Mouse (Mus musculus) effector memory CD4-positive, alpha-beta T cell, adult 7 months (primary cell): Measurements from ENCODE around the gene Sprr2d. TPM values are rescaled to one million over a fixed set of nuclear protein-coding genes. Genes with fewer than 3 reads are reported as not detected.

Experiments used
- polyA plus RNA-seq: library from polyadenylated mRNA; unstranded; fragments of 100-300 nt; shearing (Covaris generic); gene quantifications from one replicate; pipeline ENCODE4 v1.2.1, GENCODE M21; 2017

Sprr2d gene
- polyA plus RNA-seq: not detected

GRCm38 (mm10) chr3:92338840-92339239 lies at the start of gene Sprr2d:
TSS of gene Sprr2d (plus strand) at chr3:92339140.

DNA sequence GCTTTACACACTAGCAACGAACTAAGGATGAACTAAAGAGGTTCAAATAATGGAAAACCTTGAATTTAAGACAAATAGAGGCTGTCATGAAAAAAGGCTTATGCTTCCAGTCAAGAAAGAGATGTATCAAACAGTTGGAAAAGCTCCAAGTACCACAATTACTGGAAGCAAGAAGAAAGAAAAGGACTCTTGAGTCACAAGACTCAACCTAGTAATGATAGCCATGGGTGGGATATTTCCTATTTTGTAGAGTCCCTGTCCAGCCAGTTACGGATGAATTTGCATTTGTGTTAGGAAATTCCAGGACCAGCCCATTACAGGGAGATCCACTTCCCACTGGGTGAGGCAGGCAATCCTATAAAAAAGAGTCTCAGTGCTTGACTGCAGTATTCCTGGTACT lies 22.6 kb upstream of the Sprr2d start, which contains the start of gene Sprr2b:
Gene Sprr2b (plus strand): TSS at position 301 of the 400 bp plus-strand sequence.

DNA sequence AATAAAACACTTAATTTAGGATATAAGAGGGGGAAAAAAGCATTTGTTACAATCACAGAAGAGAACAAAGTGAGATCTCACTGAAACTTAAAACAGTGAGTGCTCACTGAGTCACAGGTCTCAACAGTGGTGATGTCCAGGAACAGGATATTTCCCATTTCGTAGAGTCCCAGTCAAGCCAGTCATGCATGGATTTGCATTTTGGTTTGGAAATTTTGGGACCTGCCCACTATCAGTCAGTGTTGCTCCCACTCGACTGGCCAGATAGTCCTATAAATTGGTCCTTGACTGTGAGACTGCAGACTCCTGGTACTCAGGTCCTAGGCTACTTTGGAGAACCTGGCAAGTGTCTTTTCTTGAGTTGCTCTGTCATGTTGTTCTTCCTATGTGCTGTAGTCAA lies 12.9 kb downstream of the Sprr2d start, which contains the start of gene Sprr2e:
Gene Sprr2e (plus strand): TSS at position 301 of the 400 bp plus-strand sequence.

DNA sequence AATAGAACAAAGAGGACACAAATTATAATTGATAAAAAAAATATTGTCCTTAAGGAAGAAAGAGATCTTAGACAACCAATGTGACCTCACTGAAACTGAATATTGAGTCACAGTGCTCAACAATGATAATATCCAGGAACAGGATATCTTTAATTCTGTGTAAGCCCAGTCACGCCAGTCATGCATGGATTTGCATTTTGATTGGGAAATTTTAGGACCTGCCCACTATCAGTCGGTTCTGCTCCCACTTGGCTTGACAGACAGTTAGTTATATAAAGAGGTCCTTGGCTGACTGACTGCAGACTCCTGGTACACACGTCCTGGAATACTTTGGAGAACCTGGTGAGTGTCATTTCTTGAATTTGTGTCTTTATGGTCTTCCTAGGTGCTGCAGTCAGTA lies 25.9 kb downstream of the Sprr2d start, which contains the start of gene Sprr2f:
Gene Sprr2f (plus strand): TSS at position 301 of the 400 bp plus-strand sequence.

GRCm38 (mm10) chr3:92385385-92385784 lies 46.4 kb downstream of the Sprr2d start, which contains the start of gene Sprr2h:
TSS of gene Sprr2h (plus strand) at chr3:92385685.

Other genes starting within 250 kb of the Sprr2d start
- 0.76 TPM for gene Prr9, start 215.2 kb upstream of the Sprr2d start, polyA plus RNA-seq
- not detected for gene Lelp1, start 196.4 kb upstream of the Sprr2d start, polyA plus RNA-seq
- not detected for gene Sprr2a1, start 123.3 kb upstream of the Sprr2d start, polyA plus RNA-seq
- not detected for gene Sprr2a2, start 123.2 kb upstream of the Sprr2d start, polyA plus RNA-seq
- not detected for gene Sprr2a3, start 53.7 kb upstream of the Sprr2d start, polyA plus RNA-seq
- gene Sprr2b, start 22.5 kb upstream of the Sprr2d start, polyA plus RNA-seq: not detected
- gene Sprr2e, start 13.0 kb downstream of the Sprr2d start, polyA plus RNA-seq: not detected
- not detected for gene Sprr2f, start 26.0 kb downstream of the Sprr2d start, polyA plus RNA-seq
- gene Sprr2h, start 46.5 kb downstream of the Sprr2d start, polyA plus RNA-seq: not detected
- gene Sprr2i, start 68.9 kb downstream of the Sprr2d start, polyA plus RNA-seq: not detected
- gene Sprr2j-ps, start 78.9 kb downstream of the Sprr2d start, polyA plus RNA-seq: not detected
- 27.2 TPM for gene Gm9774, start 90.3 kb downstream of the Sprr2d start, polyA plus RNA-seq
- gene Sprr2k, start 93.4 kb downstream of the Sprr2d start, polyA plus RNA-seq: not detected
- gene Sprr1b, start 99.6 kb downstream of the Sprr2d start, polyA plus RNA-seq: not detected
- gene Sprr3, start 119.6 kb downstream of the Sprr2d start, polyA plus RNA-seq: not detected
- gene Sprr1a, start 146.8 kb downstream of the Sprr2d start, polyA plus RNA-seq: not detected
- gene Sprr4, start 161.4 kb downstream of the Sprr2d start, polyA plus RNA-seq: not detected
- gene 2310046K23Rik, start 195.4 kb downstream of the Sprr2d start, polyA plus RNA-seq: not detected
- not detected for gene Ivl, start 234.6 kb downstream of the Sprr2d start, polyA plus RNA-seq
- gene Smcp, start 249.9 kb downstream of the Sprr2d start, polyA plus RNA-seq: not detected